Mouse (Mus musculus): ENCODE measurements around the gene Tepsin. TPM values are rescaled to one million over a fixed set of nuclear protein-coding genes. Genes with fewer than 3 reads are reported as not detected.

Gene Tepsin
- polyA plus RNA-seq (2014; fragmentation: Illumina TruSeq; extraction: RNeasy Lipid Tissue Mini Kit (QIAGEN cat#74804); ENCODE audit: low read depth, low replicate concordance): 0.69 TPM

DNA sequence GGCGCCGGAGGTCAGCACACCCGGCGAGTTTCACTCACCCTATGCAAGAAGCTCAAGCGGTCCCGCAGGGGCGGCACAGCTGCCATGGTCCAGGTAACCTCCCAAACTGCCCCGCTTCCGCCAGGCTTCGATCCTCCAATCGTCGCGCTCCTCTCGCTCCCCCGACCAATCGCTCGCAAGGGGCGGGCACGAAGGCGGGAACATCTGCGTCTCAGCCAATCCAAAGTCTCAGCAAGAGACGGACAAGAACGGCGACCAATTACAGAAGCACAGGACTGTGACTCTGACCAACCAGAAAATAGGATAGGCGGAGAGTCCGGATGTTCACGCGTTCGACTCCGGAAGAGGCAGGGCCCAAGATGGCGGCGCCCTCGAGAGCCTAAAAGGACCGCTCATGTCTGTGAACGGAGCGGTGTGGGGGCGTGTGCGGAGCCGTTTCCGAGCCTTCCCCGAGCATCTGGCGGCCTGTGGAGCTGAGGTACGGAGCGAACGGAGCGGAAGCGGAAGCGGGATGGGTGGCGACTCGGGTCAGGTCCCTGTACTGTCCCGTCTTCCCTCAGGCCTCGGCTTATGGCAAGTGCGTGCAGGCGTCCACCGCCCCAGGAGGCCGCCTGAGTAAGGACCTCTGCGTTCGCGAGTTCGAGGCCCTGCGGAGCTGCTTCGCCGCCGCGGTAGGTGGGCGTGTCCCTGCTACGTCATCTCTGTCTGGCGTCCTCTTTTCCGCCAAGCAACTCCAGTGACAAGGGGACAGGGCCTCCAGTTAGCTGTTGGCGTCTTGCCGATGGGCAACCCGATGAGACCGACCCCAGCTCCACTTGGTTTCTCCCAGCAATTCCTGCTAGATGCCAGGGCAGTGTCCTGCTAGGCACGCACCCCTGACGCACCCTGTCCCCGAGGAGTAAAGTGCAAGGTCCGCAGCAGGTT is at the start of gene Tepsin, which contains the start of gene Ndufaf8:
Tepsin (minus strand) TSS at position 144 of the 924 bp plus-strand sequence.
Ndufaf8 (plus strand) TSS at position 341 of the 924 bp plus-strand sequence.

GRCm38 (mm10) chr11:120086702-120087152 is 11.8 kb downstream of the Tepsin start, which contains the start of gene Cep131:
Cep131 (minus strand) TSS chr11:120086827.

GRCm38 (mm10) chr11:120046553-120047191 is 51.9 kb downstream of the Tepsin start, which contains the start of gene Aatk:
Aatk (minus strand) TSS chr11:120047167.

Other genes with a start within 250 kb of the Tepsin start
- 2.3 TPM for gene Chmp6, start 185.3 kb downstream of the Tepsin start, polyA plus RNA-seq (2014; fragmentation: Illumina TruSeq; extraction: RNeasy Lipid Tissue Mini Kit (QIAGEN cat#74804); ENCODE audit: low read depth, low replicate concordance)
- gene Baiap2, start 156.0 kb downstream of the Tepsin start, polyA plus RNA-seq (2014; fragmentation: Illumina TruSeq; extraction: RNeasy Lipid Tissue Mini Kit (QIAGEN cat#74804); ENCODE audit: low read depth, low replicate concordance): 3.5 TPM
- 0.19 TPM for gene Aatk, start 51.6 kb downstream of the Tepsin start, polyA plus RNA-seq (2014; fragmentation: Illumina TruSeq; extraction: RNeasy Lipid Tissue Mini Kit (QIAGEN cat#74804); ENCODE audit: low read depth, low replicate concordance)
- gene Cep131, start 11.9 kb downstream of the Tepsin start, polyA plus RNA-seq (2014; fragmentation: Illumina TruSeq; extraction: RNeasy Lipid Tissue Mini Kit (QIAGEN cat#74804); ENCODE audit: low read depth, low replicate concordance): not detected
- 3.0 TPM for gene Ndufaf8, start 197 bp upstream of the Tepsin start, polyA plus RNA-seq (2014; fragmentation: Illumina TruSeq; extraction: RNeasy Lipid Tissue Mini Kit (QIAGEN cat#74804); ENCODE audit: low read depth, low replicate concordance)
- gene Slc38a10, start 52.6 kb upstream of the Tepsin start, polyA plus RNA-seq (2014; fragmentation: Illumina TruSeq; extraction: RNeasy Lipid Tissue Mini Kit (QIAGEN cat#74804); ENCODE audit: low read depth, low replicate concordance): 2.5 TPM
- 0.66 TPM for gene Bahcc1, start 134.2 kb upstream of the Tepsin start, polyA plus RNA-seq (2014; fragmentation: Illumina TruSeq; extraction: RNeasy Lipid Tissue Mini Kit (QIAGEN cat#74804); ENCODE audit: low read depth, low replicate concordance)
- 121 TPM for gene Actg1, start 249.8 kb upstream of the Tepsin start, polyA plus RNA-seq (2014; fragmentation: Illumina TruSeq; extraction: RNeasy Lipid Tissue Mini Kit (QIAGEN cat#74804); ENCODE audit: low read depth, low replicate concordance)

All from liver, adult 10 weeks (tissue).